Mouse (Mus musculus) thymus, adult 2 months (tissue): Measurements from ENCODE around the gene Btbd9.

Experiments
- CTCF ChIP-seq: fragments of 200-500 bp; IDR thresholded peaks from 2 replicates; pipeline ENCODE4 v1.5.1; 2012; ENCODE audit warnings: mild to moderate bottlenecking, control low read depth, low read length, moderate library complexity, borderline replicate concordance; ENCODE audit not compliant: control insufficient read depth, poor library complexity, insufficient read depth; ENCODE audit errors: extremely low read depth
- POLR2A ChIP-seq: fragments of 200-500 bp; IDR thresholded peaks from 2 replicates; pipeline ENCODE4 v1.6.1; 2012; ENCODE audit warnings: mild to moderate bottlenecking, low read length, control low read depth, moderate library complexity; ENCODE audit not compliant: control insufficient read depth, poor library complexity, insufficient read depth; ENCODE audit errors: extremely low read depth

GRCm38 (mm10) chr17:30269136-30270063 is 306.9 kb downstream of the Btbd9 start:
- TF ChIP-seq CTCF (no peak), POLR2A (no peak)
